Mouse (Mus musculus) stomach, embryonic 14.5 days (tissue): ENCODE results near the gene Lsm2. TPM values are rescaled to one million over a fixed set of nuclear protein-coding genes. Genes with fewer than 3 reads are reported as not detected.
A peak's percentile ranks its signal among the peaks of the same experiment; 100 is the strongest.
"Not testable (repeated sequence)": the region's sequence is repeated elsewhere in the genome, so short reads cannot be mapped to it uniquely, and the experiment has no call there.

Experiments
- ATAC-seq: fragments of 200-750 bp; cut with Nextera tagmentation; 2 replicates; pipeline ENCODE4 v1.8.0; 2017; ENCODE audit warnings: low read depth, moderate TSS enrichment; ENCODE audit not compliant: insufficient number of reproducible peaks, insufficient read depth, low FRiP score
- H3K27ac ChIP-seq: fragments of 300-500 bp; sonication (generic); 2 replicates; pipeline ENCODE4 v1.5.1; 2014; ENCODE audit warnings: mild to moderate bottlenecking, low read length, moderate library complexity, mixed read lengths
- H3K27me3 ChIP-seq: fragments of 300-500 bp; sonication (generic); 2 replicates; pipeline ENCODE4 v1.6.1; 2014; ENCODE audit warnings: low read length, control low read depth, mixed read lengths; ENCODE audit not compliant: control insufficient read depth, insufficient read depth
- H3K36me3 ChIP-seq: fragments of 300-500 bp; sonication (generic); 2 replicates; pipeline ENCODE4 v1.6.1; 2014; ENCODE audit warnings: mild to moderate bottlenecking, control low read depth, low read length, moderate library complexity, mixed read lengths; ENCODE audit not compliant: control insufficient read depth, insufficient read depth
- H3K4me1 ChIP-seq: fragments of 300-500 bp; sonication (generic); 2 replicates; pipeline ENCODE4 v1.6.1; 2014; ENCODE audit warnings: low read length, control low read depth, mixed read lengths; ENCODE audit not compliant: control insufficient read depth, insufficient read depth
- H3K4me2 ChIP-seq: fragments of 300-500 bp; sonication (generic); replicated peaks from 2 replicates; pipeline ENCODE4 v1.6.1; 2014; ENCODE audit warnings: low read depth, low read length, control low read depth
- H3K4me3 ChIP-seq: fragments of 300-500 bp; sonication (generic); 2 replicates; pipeline ENCODE4 v1.5.1; 2014; ENCODE audit warnings: low read depth, low read length, control low read depth
- H3K9ac ChIP-seq: fragments of 300-500 bp; sonication (generic); replicated peaks from 2 replicates; pipeline ENCODE4 v1.6.1; 2014; ENCODE audit warnings: low read depth, mild to moderate bottlenecking, control low read depth, low read length, moderate library complexity, mixed read lengths
- H3K9me3 ChIP-seq: fragments of 300-500 bp; sonication (generic); 2 replicates; pipeline ENCODE4 v1.6.1; 2016; ENCODE audit warnings: low read depth, low read length, control low read depth; ENCODE audit not compliant: control insufficient read depth
- WGBS: fragments of 180-500 bp; shearing (Covaris S2); extraction: QIAGEN DNeasy Blood & Tissue Kit; methylation state at CpG from one replicate; pipeline ENCODE4 v1.1.7; 2014; 5-methylcytosine and 5-hydroxymethylcytosine counted together
- polyA plus RNA-seq: library from polyadenylated mRNA; unstranded; fragments of >200 nt; fragmentation: Nextera tagmentation; extraction: Ambion mirVana; gene quantifications from 2 replicates; pipeline ENCODE4 v1.2.1, GENCODE M21; 2014

The Lsm2 gene
- polyA plus RNA-seq, 1 experiment from 2014 or later = 205 TPM

- ATAC-seq = no peak
Observed at GRCm38 (mm10) chr17:34946486-34947140, 35.0 kb upstream of the Lsm2 start.

DNA sequence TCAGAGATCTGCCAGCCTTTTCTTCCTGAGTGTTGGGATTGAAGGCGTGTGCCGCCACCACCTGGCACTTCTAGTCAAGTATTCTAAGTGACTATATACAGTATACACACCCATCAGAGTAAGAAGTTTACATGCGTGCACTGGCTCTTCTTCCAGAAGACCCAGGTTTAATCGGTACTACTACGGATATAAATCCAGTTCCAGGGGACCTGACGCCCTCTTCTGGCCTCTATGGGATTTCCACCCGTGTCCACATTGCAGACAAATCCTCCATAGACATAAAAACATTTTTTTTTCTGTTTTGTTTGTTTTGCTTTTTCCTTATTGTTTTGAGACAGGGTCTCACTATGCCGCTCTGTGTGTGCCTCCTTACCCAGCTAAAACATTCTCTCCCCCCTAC is 34.1 kb upstream of the Lsm2 start:
- Histone ChIP-seq H3K4me1 (peaks cover 10% of the 10 kb centered on the region), H3K27ac (no peak overlapping the region), H3K9ac (no peak overlapping the region), H3K4me2 (no peak overlapping the region), H3K9me3 (no peaks in the 10 kb centered on the region), H3K36me3 (peaks cover 22% of the 10 kb centered on the region), H3K27me3 (no peaks in the 10 kb centered on the region), H3K4me3 (no peak overlapping the region)
- WGBS = 26% methylated on average over 8 of the region's 8 CpGs
- no peak for ATAC-seq

More at GRCm38 (mm10) chr17:34946486-34947140, 35.0 kb upstream of the Lsm2 start:
- no peak overlapping the region for H3K9ac ChIP-seq
- H3K27me3 ChIP-seq = no peaks in the 10 kb centered on the region
- no peak overlapping the region for H3K27ac ChIP-seq
- H3K36me3 ChIP-seq = peaks cover 22% of the 10 kb centered on the region
- H3K4me2 ChIP-seq = no peak overlapping the region
- WGBS = 90% methylated on average over 5 of the region's 5 CpGs
- no peak overlapping the region for H3K4me3 ChIP-seq
- peaks cover 10% of the 10 kb centered on the region for H3K4me1 ChIP-seq
- no peaks in the 10 kb centered on the region for H3K9me3 ChIP-seq

- H3K27ac ChIP-seq, ATAC-seq: not testable (repeated sequence)
- 60% methylated on average over 9 of the region's 9 CpGs for WGBS
Observed at GRCm38 (mm10) chr17:34948721-34949552, 32.7 kb upstream of the Lsm2 start.

DNA sequence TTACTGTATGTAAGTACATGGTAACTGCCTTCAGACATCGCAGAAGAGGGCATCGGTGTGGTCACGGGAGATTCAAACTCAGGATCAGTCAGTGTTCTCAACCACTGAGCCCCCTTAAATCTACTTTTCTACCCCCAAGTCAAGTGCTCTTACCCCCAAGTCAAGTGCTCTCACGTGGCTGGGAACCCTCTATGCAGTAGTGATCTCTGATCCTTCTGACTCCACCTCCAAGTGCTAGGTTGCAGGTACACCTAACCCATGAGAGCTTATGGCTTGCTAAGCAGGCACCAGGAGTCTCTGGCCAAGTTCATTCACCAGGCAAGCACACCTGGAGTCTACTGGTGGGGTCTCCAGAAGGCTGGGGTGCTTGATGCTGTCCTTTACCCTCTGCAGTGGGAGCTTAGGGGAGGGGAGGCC is 32.1 kb upstream of the Lsm2 start:
- H3K4me3 ChIP-seq = no peak overlapping the region
- ATAC-seq = no peak

More at GRCm38 (mm10) chr17:34948721-34949552, 32.7 kb upstream of the Lsm2 start:
- not testable (repeated sequence) for H3K4me3 ChIP-seq, H3K4me2 ChIP-seq, H3K9ac ChIP-seq, H3K9me3 ChIP-seq, H3K27me3 ChIP-seq
- Histone ChIP-seq H3K36me3 (peaks cover 22% of the 10 kb centered on the region), H3K4me1 (peaks cover 10% of the 10 kb centered on the region)

DNA sequence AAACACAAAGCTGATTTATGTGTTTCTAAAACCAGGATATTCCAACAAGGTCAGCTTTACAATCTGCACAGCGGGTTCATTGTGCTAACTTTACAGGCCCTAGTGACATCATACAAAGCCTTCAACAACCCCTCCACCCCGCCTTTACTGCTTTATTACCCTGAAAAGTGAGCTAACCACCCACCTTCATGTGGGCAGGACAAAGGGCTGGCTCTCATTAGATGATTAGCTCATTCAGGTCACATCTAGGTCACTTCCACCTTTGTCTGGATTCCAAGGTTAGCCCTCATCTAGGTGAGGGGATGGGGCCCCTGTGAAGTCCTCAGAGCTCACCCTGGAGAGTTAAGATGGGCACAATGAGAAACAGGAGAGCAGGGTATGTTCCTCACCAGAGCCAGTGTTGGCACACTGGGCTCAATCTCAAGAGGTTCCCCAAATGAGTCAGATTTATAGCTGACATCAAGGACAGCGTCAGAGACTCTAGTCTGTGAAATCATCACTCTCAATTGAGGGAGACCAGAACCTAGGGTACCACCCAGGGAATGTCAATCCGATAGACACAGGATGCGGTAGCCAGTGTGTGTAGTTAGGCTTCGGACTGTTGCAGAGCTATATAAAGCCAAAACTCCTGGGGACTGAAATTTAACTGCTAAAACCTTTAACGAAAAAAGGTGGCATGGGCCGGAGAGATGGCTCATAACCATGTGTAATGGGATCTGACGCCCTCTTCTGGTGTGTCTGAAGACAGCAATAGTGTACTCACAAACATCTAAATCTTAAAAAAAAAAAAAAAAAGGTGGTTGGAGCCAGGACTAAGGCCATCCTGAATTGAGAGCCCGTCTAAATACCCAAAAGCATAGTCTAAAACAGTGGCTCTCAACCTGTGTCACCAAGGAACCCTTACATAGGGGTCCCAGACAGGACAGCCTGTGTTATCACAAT is 30.9 kb upstream of the Lsm2 start:
- peak overlapping the region; percentile 99 for H3K9ac ChIP-seq
- H3K27me3 ChIP-seq = no peaks in the 10 kb centered on the region
- peak overlapping the region; percentile 76 for H3K4me2 ChIP-seq
- WGBS = 29% methylated on average over 10 of the region's 10 CpGs
- peak overlapping the region; percentile 92 for H3K27ac ChIP-seq
- no peaks in the 10 kb centered on the region for H3K9me3 ChIP-seq
- ATAC-seq = no peak
- H3K4me3 ChIP-seq = peak overlapping the region; percentile 98
- peaks cover 22% of the 10 kb centered on the region for H3K36me3 ChIP-seq
- H3K4me1 ChIP-seq = peaks cover 10% of the 10 kb centered on the region

More for the DNA sequence above, 32.1 kb upstream of the Lsm2 start:
- Histone ChIP-seq H3K36me3 (peaks cover 22% of the 10 kb centered on the region), H3K27me3 (no peaks in the 10 kb centered on the region), H3K9me3 (no peaks in the 10 kb centered on the region), H3K27ac (no peak overlapping the region), H3K4me1 (peaks cover 10% of the 10 kb centered on the region), H3K4me2 (no peak overlapping the region), H3K9ac (no peak overlapping the region)
- WGBS = 41% methylated on average over 4 of the region's 4 CpGs

- peaks cover 22% of the 10 kb centered on the region for H3K36me3 ChIP-seq
- no peaks in the 10 kb centered on the region for H3K27me3 ChIP-seq
- H3K4me2 ChIP-seq = peak overlapping the region; percentile 76
- H3K4me3 ChIP-seq = peak overlapping the region; percentile 98
- peak; percentile 53 for ATAC-seq
- H3K4me1 ChIP-seq = peaks cover 10% of the 10 kb centered on the region
- H3K9me3 ChIP-seq = no peaks in the 10 kb centered on the region
- H3K9ac ChIP-seq = peak overlapping the region; percentile 99
- H3K27ac ChIP-seq = peak overlapping the region; percentile 92
- WGBS = under 1% methylated on average over 29 of the region's 29 CpGs
Observed at GRCm38 (mm10) chr17:34951636-34952377, 29.9 kb upstream of the Lsm2 start.

DNA sequence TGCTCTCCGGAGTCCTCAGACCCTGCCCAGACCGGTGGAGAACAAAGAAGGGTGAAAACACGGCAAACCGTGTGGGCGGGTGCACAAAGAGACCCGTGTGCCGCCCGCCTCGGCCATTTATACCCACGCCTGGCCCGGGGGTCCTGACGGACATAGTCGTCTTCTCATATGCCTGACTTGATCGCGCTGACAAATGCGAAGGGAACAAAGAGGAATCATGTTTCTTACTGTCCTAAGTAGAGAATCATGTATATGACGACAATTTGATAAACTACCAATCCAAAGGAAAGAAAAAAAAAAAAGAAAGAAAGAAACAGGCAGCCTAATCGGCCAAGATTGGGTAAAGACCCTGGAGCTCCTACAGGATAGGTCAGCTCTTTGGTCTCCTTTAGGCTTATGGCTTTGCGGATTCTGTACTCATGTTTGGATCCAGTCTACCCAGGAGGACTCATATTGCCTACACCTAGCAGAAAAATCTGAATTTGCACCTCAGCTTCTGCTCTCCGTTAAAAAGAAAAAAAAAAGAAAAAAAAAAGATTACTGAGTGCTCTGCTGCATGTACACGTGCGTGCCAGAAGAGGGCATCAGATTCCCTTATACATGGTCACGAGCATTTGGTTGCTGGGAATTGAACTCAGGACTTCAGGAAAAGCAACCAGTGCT is 29.2 kb upstream of the Lsm2 start:
- Histone ChIP-seq H3K4me1 (peaks cover 10% of the 10 kb centered on the region), H3K4me2 (peak overlapping the region; percentile 76), H3K4me3 (peak overlapping the region; percentile 98), H3K36me3 (peaks cover 22% of the 10 kb centered on the region), H3K9me3 (no peaks in the 10 kb centered on the region), H3K27me3 (no peaks in the 10 kb centered on the region), H3K9ac (peak overlapping the region; percentile 99), H3K27ac (peak overlapping the region; percentile 92)
- WGBS = under 1% methylated on average over 23 of the region's 23 CpGs
- ATAC-seq = peak; percentile 79
